Mouse (Mus musculus): ENCODE measurements around the gene Col5a3. TPM values are rescaled to one million over a fixed set of nuclear protein-coding genes. Genes with fewer than 3 reads are reported as not detected.

Gene Col5a3
- total RNA-seq, 2 experiments from 2014 or later, result 2.3 to 2.7 TPM

DNA sequence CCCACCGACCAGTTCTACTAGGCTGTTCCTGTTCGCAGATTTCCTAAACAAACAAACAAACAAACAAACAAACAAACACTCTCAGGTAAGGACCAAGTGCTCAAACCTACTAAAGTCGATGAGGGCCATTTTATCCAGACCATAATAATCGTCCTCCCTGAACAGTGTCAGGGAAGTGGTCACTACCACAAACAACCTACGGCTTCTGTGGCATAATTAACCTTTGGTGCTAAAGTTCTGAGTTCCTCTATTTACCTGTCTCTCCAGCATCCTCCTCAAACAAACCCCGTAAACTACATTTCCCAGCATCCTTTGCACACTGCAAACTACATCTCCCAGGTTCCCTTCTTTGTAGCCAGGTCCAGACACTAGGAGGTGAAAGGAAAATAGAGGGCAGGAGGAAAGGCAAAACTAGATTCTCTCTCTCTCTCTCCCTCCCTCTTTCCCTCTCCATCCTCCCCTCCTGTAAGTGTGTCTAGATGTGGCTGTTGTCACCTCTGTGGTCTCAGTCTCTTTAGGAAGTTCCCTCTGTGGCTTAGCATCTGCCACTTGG lies 63.3 kb downstream of the Col5a3 start:
- DNase-seq (ENCODE audit: low spot score in 2 of 2), result no peak

GRCm38 (mm10) chr9:20749213-20749612 lies 65.7 kb downstream of the Col5a3 start:
- DNase-seq (ENCODE audit: low spot score in 2 of 2), result no peak

DNA sequence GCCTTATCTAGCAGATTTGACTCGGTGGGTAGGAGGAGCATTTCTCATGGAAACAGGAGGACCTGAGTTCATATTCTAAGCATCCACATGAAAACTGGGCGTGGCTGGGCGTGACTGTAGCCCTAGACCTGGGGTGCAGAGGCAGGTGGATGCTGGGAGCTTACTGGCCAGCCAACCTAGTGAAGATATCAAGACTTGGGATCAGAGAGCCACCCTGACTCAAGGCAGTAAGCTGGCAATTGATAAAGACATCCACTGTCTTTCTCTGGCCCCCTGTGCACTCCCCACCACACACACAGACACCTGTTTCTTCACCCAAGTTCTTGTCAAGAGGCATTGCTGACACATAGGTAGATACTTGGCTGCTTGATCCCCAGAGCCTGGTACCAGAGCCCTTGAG lies 66.3 kb downstream of the Col5a3 start:
- DNase-seq (ENCODE audit: low spot score in 2 of 2), result no peak

GRCm38 (mm10) chr9:20747682-20748081 lies 67.2 kb downstream of the Col5a3 start:
- DNase-seq (ENCODE audit: low spot score in 2 of 2), result no peak

DNA sequence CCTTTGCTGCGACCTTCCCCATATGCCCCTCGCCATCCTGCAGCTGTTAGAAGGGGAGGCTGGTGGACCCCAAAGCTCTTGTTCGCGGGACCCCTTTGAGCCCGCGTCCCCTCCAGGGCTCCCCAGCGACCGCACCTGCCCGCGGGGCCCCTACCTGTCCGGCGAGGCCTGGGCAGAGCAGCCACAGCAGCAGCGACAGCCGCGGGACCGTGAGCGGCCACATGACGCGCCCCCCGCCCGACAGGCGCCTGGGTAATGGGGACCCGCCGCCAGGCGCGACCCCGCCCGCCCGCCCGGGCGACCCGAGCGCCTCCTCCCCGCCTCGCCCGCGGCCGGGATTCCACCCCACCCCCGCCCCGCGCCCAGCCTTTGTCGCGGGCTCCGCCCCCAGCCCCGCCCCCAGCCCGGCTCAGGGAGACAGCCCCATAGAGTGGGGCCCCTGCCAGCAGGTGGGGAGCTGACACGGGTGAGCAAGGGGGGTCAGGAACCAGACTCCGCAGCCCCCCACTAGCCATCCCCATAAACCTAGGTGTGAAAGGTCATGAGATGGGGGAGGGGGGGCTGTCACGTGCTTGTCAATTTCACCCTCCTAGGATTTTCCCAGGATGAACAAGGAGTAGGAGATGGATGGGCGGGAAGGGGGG lies 68.7 kb downstream of the Col5a3 start, which contains the start of gene Olfm2:
Gene Olfm2, minus strand, starts transcription at position 333 of the 644 bp plus-strand sequence.
- no peak for DNase-seq (ENCODE audit: low spot score in 2 of 2)

DNA sequence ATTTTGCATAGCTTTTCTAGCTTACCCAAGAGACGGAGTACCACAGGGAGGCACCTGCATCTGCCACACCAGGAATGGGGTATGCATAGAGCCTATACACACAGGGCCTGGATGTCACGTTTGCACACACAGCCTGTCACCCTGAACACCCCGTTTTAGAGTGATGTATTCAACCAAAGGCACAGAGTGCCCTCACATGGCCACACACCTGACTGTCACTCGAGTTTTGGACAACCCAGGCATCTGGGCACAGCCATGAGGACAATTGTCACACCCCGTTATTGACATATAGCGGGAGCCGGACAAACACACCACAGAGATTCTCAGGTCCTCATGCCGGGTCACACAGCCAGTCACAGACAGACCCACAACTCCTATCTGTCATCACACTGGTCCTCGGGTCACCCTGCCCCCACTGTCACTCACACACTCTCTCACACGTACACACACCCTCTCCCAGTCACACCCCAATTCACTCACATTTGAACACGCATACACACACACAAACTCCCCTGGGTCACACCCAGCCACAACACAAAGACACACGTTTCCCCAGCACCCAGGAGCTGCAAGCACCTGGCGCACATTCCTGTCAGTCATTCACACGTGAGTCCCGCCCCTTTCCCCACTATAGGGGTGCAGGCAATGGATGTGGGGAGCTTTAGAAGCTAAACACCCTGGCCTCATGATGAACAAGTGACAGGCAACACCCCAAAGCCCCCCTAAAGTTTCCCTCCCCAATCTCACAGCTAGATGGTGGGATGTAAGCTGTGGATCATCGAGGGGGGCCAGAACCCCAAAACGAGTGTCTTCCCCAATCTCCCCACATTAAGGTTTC lies 69.5 kb downstream of the Col5a3 start:
- DNase-seq (ENCODE audit: low spot score in 2 of 2), result no peak

DNA sequence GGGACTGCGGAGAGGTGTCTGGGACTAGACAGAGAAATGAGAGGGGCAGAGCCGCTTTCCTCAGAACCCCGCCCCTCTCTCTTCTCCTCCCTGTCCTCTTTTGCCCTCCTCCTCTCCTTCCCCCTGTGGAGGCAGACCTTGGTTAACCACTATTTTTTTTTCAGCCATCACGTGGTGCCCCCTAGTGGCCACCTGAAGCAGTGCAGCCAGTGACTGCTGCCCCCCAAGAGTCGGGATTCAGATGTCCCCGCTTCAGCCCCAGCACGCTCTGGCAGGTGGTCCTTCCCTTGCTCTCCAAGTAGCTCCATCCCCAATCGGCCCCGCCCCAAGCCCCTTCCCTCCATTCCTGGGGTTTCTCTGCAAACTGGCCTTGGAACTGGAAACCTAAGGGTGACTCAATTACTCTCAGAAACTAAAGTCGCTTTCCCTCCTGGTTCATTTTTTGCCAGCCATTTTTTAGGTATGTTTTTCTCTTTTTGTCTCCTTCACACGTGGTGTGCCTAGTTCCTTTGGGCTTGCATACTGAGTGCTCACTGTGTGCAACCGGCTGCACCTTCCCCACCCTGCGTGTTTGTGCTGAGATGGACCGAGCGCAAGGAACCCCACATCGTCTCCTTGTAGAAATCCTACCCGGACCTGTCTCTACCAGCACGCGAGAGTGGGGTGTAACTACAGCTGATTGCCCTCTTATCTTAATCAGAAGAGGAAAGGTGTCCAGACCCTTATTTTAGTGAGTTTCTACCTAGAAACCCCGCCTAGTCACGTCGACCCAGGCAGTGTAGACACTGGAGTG lies 70.7 kb downstream of the Col5a3 start:
- DNase-seq (ENCODE audit: low spot score in 2 of 2), result peak in 1 of 2 experiments; percentile 49

GRCm38 (mm10) chr9:20740407-20740806 lies 74.5 kb downstream of the Col5a3 start:
- DNase-seq (ENCODE audit: low spot score in 2 of 2), result peak; percentile 78 to 83

GRCm38 (mm10) chr9:20738251-20738999 lies 76.4 kb downstream of the Col5a3 start:
- no peak for DNase-seq (ENCODE audit: low spot score in 2 of 2)

DNA sequence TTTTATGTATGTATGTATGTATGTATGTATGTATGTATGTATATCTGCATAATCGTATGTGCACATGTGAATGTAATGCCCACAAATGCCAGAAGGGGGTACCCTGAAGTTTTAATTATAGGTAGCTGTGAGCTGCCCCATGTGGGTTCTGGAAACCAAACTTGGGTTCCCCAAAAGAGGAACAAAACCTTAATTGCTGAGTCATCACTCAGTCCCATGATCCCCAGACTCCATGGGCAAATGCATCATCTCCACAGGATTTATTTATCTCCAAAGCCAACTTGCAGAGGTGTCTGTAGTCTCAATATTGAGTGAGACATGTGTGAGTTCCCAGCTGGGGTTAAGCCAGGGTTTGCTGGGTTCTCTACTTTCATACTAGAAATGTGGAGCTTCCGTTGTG lies 77.6 kb downstream of the Col5a3 start:
- no peak for DNase-seq (ENCODE audit: low spot score in 2 of 2)

DNA sequence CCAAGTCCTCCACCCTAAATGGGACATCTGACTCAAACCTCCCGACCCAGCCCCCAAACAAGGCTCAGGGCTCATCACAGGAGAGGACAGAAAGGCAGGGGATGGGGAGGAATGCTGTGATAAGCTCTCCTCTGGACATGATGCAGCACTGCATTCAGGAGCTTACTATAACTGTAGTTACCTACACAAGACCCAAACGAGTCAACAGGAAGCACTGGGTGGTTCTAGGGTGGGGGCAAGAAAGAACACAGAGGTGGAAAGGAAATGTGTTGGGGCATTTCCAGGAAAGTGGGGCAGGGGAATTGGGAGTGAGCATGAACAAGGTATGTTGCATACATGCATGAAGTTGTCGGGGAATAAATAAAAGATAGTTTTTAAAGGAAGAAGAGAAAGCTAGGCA lies 80.2 kb downstream of the Col5a3 start:
- DNase-seq (ENCODE audit: low spot score in 2 of 2), result no peak

DNA sequence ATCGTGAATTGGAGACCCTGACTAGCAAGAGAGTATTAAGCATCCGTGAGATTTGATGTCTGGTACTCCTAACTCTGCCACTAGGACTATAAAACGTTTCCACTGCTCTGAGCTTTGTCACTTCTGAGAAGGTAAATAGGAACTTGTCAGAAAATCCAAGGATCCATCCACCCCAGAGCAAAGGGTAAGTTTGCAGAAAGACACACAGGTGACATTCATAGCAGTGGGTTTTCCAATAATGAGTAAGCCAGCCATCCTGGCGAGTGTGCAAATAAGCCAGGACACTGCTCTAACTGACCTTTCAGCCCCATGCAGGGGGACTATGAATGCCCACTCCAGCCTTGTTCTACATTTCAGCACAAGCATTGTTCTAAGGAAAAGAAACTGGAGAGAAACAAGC lies 83.1 kb downstream of the Col5a3 start:
- no peak for DNase-seq (ENCODE audit: low spot score in 2 of 2)

DNA sequence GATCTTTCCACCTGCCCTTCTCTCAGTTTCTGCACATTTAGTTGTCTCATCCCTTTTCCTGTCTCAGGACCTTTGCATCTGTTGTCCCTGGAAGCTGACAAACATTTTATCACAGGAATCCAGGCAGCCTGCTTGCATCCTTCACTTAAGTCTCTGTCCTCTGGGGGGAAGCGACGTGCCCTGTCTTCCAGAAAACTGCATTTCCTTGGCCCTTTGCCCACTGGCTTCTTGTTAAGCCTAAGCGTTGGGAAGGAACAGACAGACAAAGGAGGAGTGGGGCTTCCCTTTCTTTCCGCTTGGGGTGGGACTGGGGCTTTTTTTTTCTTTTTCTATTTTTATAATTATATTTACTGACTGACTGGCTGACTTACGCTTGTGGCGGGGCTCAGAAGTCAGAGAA lies 85.4 kb downstream of the Col5a3 start:
- DNase-seq (ENCODE audit: low spot score in 2 of 2), result no peak

- peak in 1 of 2 experiments; percentile 41 for DNase-seq (ENCODE audit: low spot score in 2 of 2)
Measured at GRCm38 (mm10) chr9:20727601-20728113, 87.2 kb downstream of the Col5a3 start.

GRCm38 (mm10) chr9:20726859-20727600 lies 87.8 kb downstream of the Col5a3 start:
- peak in 1 of 2 experiments; percentile 36 for DNase-seq (ENCODE audit: low spot score in 2 of 2)

GRCm38 (mm10) chr9:20726134-20726858 lies 88.6 kb downstream of the Col5a3 start:
- DNase-seq (ENCODE audit: low spot score in 2 of 2), result peak in 1 of 2 experiments; percentile 17

DNA sequence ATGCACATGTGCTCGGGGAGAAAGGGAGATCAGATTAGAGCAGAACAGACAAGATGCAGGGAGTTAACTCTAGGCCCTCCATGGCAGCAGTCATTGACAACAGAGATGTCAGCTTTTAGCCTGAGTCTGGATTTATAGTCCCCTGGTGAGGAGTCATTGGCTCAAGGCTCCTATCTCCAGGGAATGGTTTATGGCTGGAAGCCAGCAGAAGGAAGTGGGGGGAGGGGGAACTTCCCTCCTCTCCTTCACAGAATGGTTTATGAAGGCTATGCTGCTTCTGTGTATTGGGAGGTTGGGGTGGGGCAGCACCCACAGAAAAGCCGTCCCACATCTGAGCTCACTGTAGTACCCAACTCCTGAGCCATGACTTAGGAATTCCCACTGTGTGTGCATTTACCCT lies 93.3 kb downstream of the Col5a3 start:
- no peak for DNase-seq (ENCODE audit: low spot score in 2 of 2)
